35 mouse cellular contexts compared by ENCODE assay signal in the genomic region with DNA sequence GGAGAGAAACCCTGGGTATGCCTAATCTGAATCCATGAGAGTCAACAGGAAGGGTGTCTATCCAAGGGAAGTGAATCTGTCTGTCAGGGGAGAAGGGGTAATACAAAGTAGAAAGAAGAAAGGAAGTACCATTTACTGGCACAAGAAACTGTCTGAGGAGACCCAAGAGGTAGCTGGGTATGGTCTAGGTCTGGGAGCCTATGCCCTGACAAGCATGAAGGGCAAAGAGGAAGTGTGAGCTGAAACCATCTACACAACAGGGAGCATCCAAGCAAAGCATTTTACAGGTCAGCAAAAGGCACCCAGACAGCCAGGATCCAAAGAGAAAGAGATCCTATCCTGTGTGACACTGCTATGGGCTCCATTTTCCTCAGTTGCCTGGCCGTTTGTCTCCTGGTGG. TPM values are rescaled to one million over a fixed set of nuclear protein-coding genes. Genes with fewer than 3 reads are reported as not detected.
DNase-seq lines count a peak whose midpoint lies in the region; ATAC-seq and TF ChIP-seq lines count a peak whose summit lies in the region.
"Had no signal": no experiment of that assay in that cellular context is flagged by ENCODE, and none has a peak within 500 bp of the region (broad histone marks: within the 10 kb centered on the region; RNA-seq: fewer than 3 reads in every experiment).

No protein-coding gene starts in this region.

- peak; percentile 9 to 17 for DNase-seq in spleen, postnatal 36 days (ENCODE audit: low spot score in 2 of 2)
- DNase-seq in spleen, adult 18-20 months = no peak
- DNase-seq in CH12.LX (ENCODE audit: extremely low read depth) = peak; percentile 27
- DNase-seq in splenic B cell, adult 2 months (ENCODE audit: low read depth, low spot score) = peak; percentile 46
- no peak for DNase-seq in retina, postnatal 1 day
- no peak for DNase-seq in kidney, postnatal 25 days
- DNase-seq: cerebellum, adult 8-10 months; cerebellum, postnatal 25 days; gastrocnemius, postnatal 14 days; heart, adult 11 months; kidney, adult 8-10 months; layer of hippocampus, adult 9-11 months; liver; lung, embryonic 14.5 days; lung, postnatal 14 days; right cerebral cortex, postnatal 25 days had no signal

- H3K36me3 ChIP-seq in CH12.LX (replicated peaks in 1 of 2; ENCODE audit: control insufficient read depth in 1 of 2, insufficient read depth in 1 of 2, low read length in 1 of 2) = no peaks in the 10 kb centered on the region
- H3K36me3 ChIP-seq in splenic B cell, adult 2 months (ENCODE audit: control insufficient read depth, insufficient read depth, low read length, poor library complexity, severe bottlenecking) = no peaks in the 10 kb centered on the region
- H3K36me3 ChIP-seq: heart, embryonic 10.5 days; heart, embryonic 15.5 days; hindbrain, embryonic 12.5 days; neural tube, embryonic 13.5 days had no signal

- no peaks in the 10 kb centered on the region for H3K9me3 ChIP-seq in CH12.LX (replicated peaks; ENCODE audit: low read length)
- H3K9me3 ChIP-seq: heart, embryonic 10.5 days; heart, embryonic 15.5 days; hindbrain, embryonic 12.5 days; neural tube, embryonic 13.5 days had no signal

- TF ChIP-seq POLR2A in CH12.LX (IDR thresholded peaks at IDR 0.05; ENCODE audit: low read depth, low read length) = no peak

- no peak overlapping the region for H3K4me3 ChIP-seq in CH12.LX (replicated peaks in 1 of 3; ENCODE audit: low read depth in 2 of 3, low read length in 2 of 3, poor library complexity in 1 of 3)
- H3K4me3 ChIP-seq: heart, embryonic 10.5 days; heart, embryonic 15.5 days; hindbrain, embryonic 12.5 days; neural tube, embryonic 13.5 days had no signal

- H3K27ac ChIP-seq in CH12.LX (ENCODE audit: insufficient read depth, low read depth) = no peak overlapping the region
- H3K27ac ChIP-seq: heart, embryonic 10.5 days; heart, embryonic 15.5 days; hindbrain, embryonic 12.5 days; hindbrain, postnatal 0 days; kidney, postnatal 0 days; liver, embryonic 14.5 days; neural tube, embryonic 13.5 days had no signal

- in situ Hi-C loops in CH12.LX (cut with MboI; ENCODE audit: low pct_ligation_motif_present, low pct_unique_long_range_greater_than_20kb, low sequenced_read_pairs) = no loop called here

- no peaks in the 10 kb centered on the region for H3K79me2 ChIP-seq in CH12.LX (replicated peaks; ENCODE audit: control insufficient read depth, extremely low read depth, insufficient read depth, poor library complexity, severe bottlenecking)

- H3K9ac ChIP-seq in CH12.LX (ENCODE audit: insufficient read depth, low read depth) = no peak overlapping the region
- H3K9ac ChIP-seq: heart, embryonic 15.5 days; hindbrain, embryonic 12.5 days; liver, embryonic 14.5 days; lung, embryonic 14.5 days; neural tube, embryonic 13.5 days had no signal

- TF ChIP-seq EP300 in CH12.LX (IDR thresholded peaks at IDR 0.05; ENCODE audit: low read length) = no peak

- peak; percentile 62 for ATAC-seq in megakaryocyte, adult 5-6 weeks (ENCODE audit: poor library complexity, severe bottlenecking)
- ATAC-seq: forebrain, embryonic 14.5 days; hindbrain, postnatal 0 days; intestine, embryonic 16.5 days; midbrain, embryonic 16.5 days had no signal

- H3K4me1 ChIP-seq in CH12.LX (ENCODE audit: control insufficient read depth in 1 of 2, insufficient read depth in 2 of 2) = peaks cover 0 to 21% of the 10 kb centered on the region in 2 experiments; a peak in 2 of 4 replicates
- H3K4me1 ChIP-seq: heart, embryonic 10.5 days; heart, embryonic 15.5 days; hindbrain, embryonic 12.5 days; neural tube, embryonic 13.5 days had no signal

- dilution Hi-C loops in CH12.LX (cut with MboI; ENCODE audit: extremely low pct_ligation_motif_present, extremely low pct_unique_long_range_greater_than_20kb, low sequenced_read_pairs) = no loop called here

- no peak for TF ChIP-seq CTCF in CH12.LX (conservative IDR thresholded peaks at IDR 0.05 in 1 of 2, IDR thresholded peaks at IDR 0.05 in 1 of 2; ENCODE audit: low read depth in 2 of 2, low read length in 2 of 2)

- TF ChIP-seq RAD21 in CH12.LX (IDR thresholded peaks at IDR 0.05; ENCODE audit: low read depth, low read length) = no peak

- H3K4me2 ChIP-seq in CH12.LX (ENCODE audit: insufficient read depth, low read depth, poor library complexity, severe bottlenecking) = no peak overlapping the region
- H3K4me2 ChIP-seq: heart, embryonic 15.5 days; hindbrain, embryonic 12.5 days; lung, embryonic 14.5 days; midbrain, embryonic 11.5 days; neural tube, embryonic 13.5 days had no signal

- H3K27me3 ChIP-seq in CH12.LX (replicated peaks) = no peaks in the 10 kb centered on the region
- no peaks in the 10 kb centered on the region for H3K27me3 ChIP-seq in splenic B cell, adult 2 months (ENCODE audit: control insufficient read depth, insufficient read depth, low read length, poor library complexity, severe bottlenecking)
- H3K27me3 ChIP-seq: heart, embryonic 15.5 days; hindbrain, embryonic 12.5 days; neural tube, embryonic 13.5 days had no signal

TF ChIP-seq in CH12.LX, 34 proteins besides CTCF, POLR2A, EP300 and RAD21:
- no peak for TF ChIP-seq TBP (conservative IDR thresholded peaks at IDR 0.05; ENCODE audit: low read depth, low read length)
- no peak for TF ChIP-seq IRF4 (IDR thresholded peaks at IDR 0.05; ENCODE audit: low read depth, low read length)
- TF ChIP-seq MXI1 (IDR thresholded peaks at IDR 0.05; ENCODE audit: low read depth, low read length) = no peak
TF ChIP-seq in CH12.LX: peak in this region for 0.

RNA-seq across cellular contexts. Expression of a gene that starts 11.9 kb away (rescaled TPM):
- not detected in 2 replicates for total RNA-seq in CH12.LX (2012; rRNA removed)
- not detected in 2 replicates for total RNA-seq in CH12.LX (2014; rRNA removed)
- polyA plus RNA-seq in CH12.LX (2012; ENCODE audit: insufficient read length, low read depth) = not detected in 2 replicates
- total RNA-seq in megakaryocyte, adult 5-6 weeks (2015) = not detected in 2 replicates
- total RNA-seq in megakaryocyte, adult 5-6 weeks (2017) = not detected in 2 replicates
- total RNA-seq: adrenal gland, adult 18-20 months; gastrocnemius, postnatal 14 days; heart, postnatal 25 days; hindbrain, postnatal 0 days; left cerebral cortex, postnatal 14 days had no signal
- polyA plus RNA-seq: embryonic facial prominence, embryonic 11.5 days; forebrain, embryonic 14.5 days; heart, embryonic 10.5 days; heart, embryonic 15.5 days; hindbrain, embryonic 12.5 days; hindbrain, postnatal 0 days; kidney, postnatal 0 days; limb, embryonic 11.5 days; liver, embryonic 14.5 days; lung, embryonic 14.5 days; midbrain, embryonic 11.5 days; midbrain, embryonic 16.5 days; neural tube, embryonic 13.5 days had no signal

RNA-seq across cellular contexts. Expression of a gene that starts 47.9 kb away (rescaled TPM):
- not detected in 2 replicates for total RNA-seq in CH12.LX (2012; rRNA removed)
- not detected in 2 replicates for total RNA-seq in CH12.LX (2014; rRNA removed)
- polyA plus RNA-seq in CH12.LX (2012; ENCODE audit: insufficient read length, low read depth) = not detected in 2 replicates
- total RNA-seq in megakaryocyte, adult 5-6 weeks (2015) = not detected in 2 replicates
- total RNA-seq in megakaryocyte, adult 5-6 weeks (2017) = not detected in 2 replicates
- total RNA-seq: adrenal gland, adult 18-20 months; gastrocnemius, postnatal 14 days; heart, postnatal 25 days; hindbrain, postnatal 0 days; left cerebral cortex, postnatal 14 days had no signal
- polyA plus RNA-seq: embryonic facial prominence, embryonic 11.5 days; forebrain, embryonic 14.5 days; heart, embryonic 10.5 days; hindbrain, embryonic 12.5 days; hindbrain, postnatal 0 days; limb, embryonic 11.5 days; liver, embryonic 14.5 days; lung, embryonic 14.5 days; midbrain, embryonic 11.5 days; midbrain, embryonic 16.5 days; neural tube, embryonic 13.5 days; testis, adult 2 months; urinary bladder, adult 2 months had no signal

Comparison
In these comparisons a context has a peak if more than half of its experiments do, and no peak if none do; other contexts are left out.
1. DNase-seq: peak in spleen, postnatal 36 days (2 of 2), CH12.LX (single experiment) and splenic B cell, adult 2 months (single experiment); none in spleen, adult 18-20 months (0 of 2), retina, postnatal 1 day (single experiment) and kidney, postnatal 25 days (0 of 2).